Mouse (Mus musculus) stomach, embryonic 15.5 days (tissue): ENCODE results near the gene Rnf144a. TPM values are rescaled to one million over a fixed set of nuclear protein-coding genes. Genes with fewer than 3 reads are reported as not detected.
A peak's percentile ranks its signal among the peaks of the same experiment; 100 is the strongest.

Experiments used
- ATAC-seq: fragments of 200-750 bp; cut with Nextera tagmentation; 2 replicates; pipeline ENCODE4 v1.8.0; 2017; ENCODE audit warnings: low read depth, moderate number of reproducible peaks, moderate TSS enrichment; ENCODE audit not compliant: insufficient read depth, low FRiP score
- H3K27ac ChIP-seq: fragments of 300-500 bp; sonication (generic); 2 replicates; pipeline ENCODE4 v1.5.1; 2015; ENCODE audit warnings: mild to moderate bottlenecking, inconsistent platforms
- H3K27me3 ChIP-seq: fragments of 300-500 bp; sonication (generic); replicated peaks from 2 replicates; pipeline ENCODE4 v1.6.1; 2015; ENCODE audit warnings: inconsistent platforms
- H3K36me3 ChIP-seq: fragments of 300-500 bp; sonication (generic); 2 replicates; pipeline ENCODE4 v1.6.1; 2015; ENCODE audit warnings: inconsistent platforms
- H3K4me1 ChIP-seq: fragments of 300-500 bp; sonication (generic); 2 replicates; pipeline ENCODE4 v1.6.1; 2015; ENCODE audit warnings: inconsistent platforms
- H3K4me2 ChIP-seq: fragments of 300-500 bp; sonication (generic); 2 replicates; pipeline ENCODE4 v1.6.1; 2015; ENCODE audit warnings: mild to moderate bottlenecking, inconsistent platforms
- H3K4me3 ChIP-seq: fragments of 300-500 bp; sonication (generic); replicated peaks from 2 replicates; pipeline ENCODE4 v1.5.1; 2015; ENCODE audit warnings: inconsistent platforms
- H3K9ac ChIP-seq: fragments of 300-500 bp; sonication (generic); 2 replicates; pipeline ENCODE4 v1.6.1; 2015; ENCODE audit warnings: inconsistent platforms
- H3K9me3 ChIP-seq: fragments of 300-500 bp; sonication (generic); 2 replicates; pipeline ENCODE4 v1.6.1; 2016; ENCODE audit warnings: inconsistent platforms
- WGBS: fragments of 180-500 bp; shearing (Covaris S2); methylation state at CpG from one replicate; pipeline ENCODE4 v1.1.7; 2015; 5-methylcytosine and 5-hydroxymethylcytosine counted together
- polyA plus RNA-seq: library from polyadenylated mRNA; unstranded; fragments of >200 nt; fragmentation: Nextera tagmentation; extraction: Ambion mirVana; gene quantifications from 2 replicates; pipeline ENCODE4 v1.2.1, GENCODE M21; 2015

Gene Rnf144a
- polyA plus RNA-seq, 1 experiment from 2014 or later = 19.2 TPM

- Histone ChIP-seq H3K4me3 (no peak overlapping the region), H3K27ac (no peak overlapping the region), H3K36me3 (no peaks in the 10 kb centered on the region), H3K9me3 (no peaks in the 10 kb centered on the region), H3K27me3 (no peaks in the 10 kb centered on the region), H3K4me2 (no peak overlapping the region), H3K4me1 (no peaks in the 10 kb centered on the region), H3K9ac (no peak overlapping the region)
- no peak for ATAC-seq
- WGBS = 92% methylated on average over 8 of the region's 8 CpGs
Observed at GRCm38 (mm10) chr12:26339181-26339580, 75.9 kb downstream of the Rnf144a start.

GRCm38 (mm10) chr12:26333678-26334077 is 81.4 kb downstream of the Rnf144a start:
- Histone ChIP-seq H3K27me3 (no peaks in the 10 kb centered on the region), H3K4me3 (no peak overlapping the region), H3K27ac (no peak overlapping the region), H3K4me1 (no peaks in the 10 kb centered on the region), H3K4me2 (no peak overlapping the region), H3K36me3 (no peaks in the 10 kb centered on the region), H3K9me3 (no peaks in the 10 kb centered on the region), H3K9ac (no peak overlapping the region)
- WGBS = 62% methylated on average over 1 of the region's 1 CpGs
- ATAC-seq = no peak

- H3K9me3 ChIP-seq = no peaks in the 10 kb centered on the region
- no peak for ATAC-seq
- no peaks in the 10 kb centered on the region for H3K27me3 ChIP-seq
- 0 out of 2 replicates have a peak overlapping the region, but pooled peaks have one; percentile 14 for H3K27ac ChIP-seq
- H3K36me3 ChIP-seq = 0 out of 2 replicates have a peak, but pooled peaks cover 3% of the 10 kb centered on the region
- H3K4me3 ChIP-seq = no peak overlapping the region
- no peak overlapping the region for H3K9ac ChIP-seq
- no peaks in the 10 kb centered on the region for H3K4me1 ChIP-seq
- no peak overlapping the region for H3K4me2 ChIP-seq
- WGBS = 66% methylated on average over 3 of the region's 3 CpGs
Observed at GRCm38 (mm10) chr12:26331048-26331447, 84.0 kb downstream of the Rnf144a start.

GRCm38 (mm10) chr12:26329756-26330155 is 85.3 kb downstream of the Rnf144a start:
- no peak overlapping the region for H3K27ac ChIP-seq
- no peaks in the 10 kb centered on the region for H3K9me3 ChIP-seq
- H3K36me3 ChIP-seq = 0 out of 2 replicates have a peak, but pooled peaks cover 4% of the 10 kb centered on the region
- no peaks in the 10 kb centered on the region for H3K27me3 ChIP-seq
- 71% methylated on average over 5 of the region's 5 CpGs for WGBS
- H3K4me3 ChIP-seq = no peak overlapping the region
- no peak for ATAC-seq
- H3K9ac ChIP-seq = no peak overlapping the region
- H3K4me2 ChIP-seq = no peak overlapping the region
- H3K4me1 ChIP-seq = no peaks in the 10 kb centered on the region

- H3K4me1 ChIP-seq = no peaks in the 10 kb centered on the region
- H3K9me3 ChIP-seq = no peaks in the 10 kb centered on the region
- H3K27me3 ChIP-seq = no peaks in the 10 kb centered on the region
- no peak overlapping the region for H3K4me3 ChIP-seq
- 76% methylated on average over 6 of the region's 6 CpGs for WGBS
- H3K9ac ChIP-seq = no peak overlapping the region
- no peak overlapping the region for H3K4me2 ChIP-seq
- H3K27ac ChIP-seq = no peak overlapping the region
- ATAC-seq = no peak
- H3K36me3 ChIP-seq = 0 out of 2 replicates have a peak, but pooled peaks cover 4% of the 10 kb centered on the region
Observed at GRCm38 (mm10) chr12:26329031-26329675, 85.9 kb downstream of the Rnf144a start.

GRCm38 (mm10) chr12:26323783-26324364 is 91.2 kb downstream of the Rnf144a start:
- no peaks in the 10 kb centered on the region for H3K4me1 ChIP-seq
- H3K27ac ChIP-seq = no peak overlapping the region
- H3K9me3 ChIP-seq = no peaks in the 10 kb centered on the region
- 0 out of 2 replicates have a peak, but pooled peaks cover 10% of the 10 kb centered on the region for H3K36me3 ChIP-seq
- no peak for ATAC-seq
- no peak overlapping the region for H3K4me3 ChIP-seq
- no peak overlapping the region for H3K9ac ChIP-seq
- no peaks in the 10 kb centered on the region for H3K27me3 ChIP-seq
- 82% methylated on average over 5 of the region's 5 CpGs for WGBS
- H3K4me2 ChIP-seq = no peak overlapping the region

GRCm38 (mm10) chr12:26316261-26316660 is 98.8 kb downstream of the Rnf144a start:
- Histone ChIP-seq H3K4me1 (no peaks in the 10 kb centered on the region), H3K4me3 (no peak overlapping the region), H3K27me3 (no peaks in the 10 kb centered on the region), H3K4me2 (no peak overlapping the region), H3K27ac (no peak overlapping the region), H3K9me3 (no peaks in the 10 kb centered on the region), H3K9ac (no peak overlapping the region), H3K36me3 (0 out of 2 replicates have a peak, but pooled peaks cover 6% of the 10 kb centered on the region)
- ATAC-seq = no peak
- 77% methylated on average over 3 of the region's 3 CpGs for WGBS

GRCm38 (mm10) chr12:26314959-26315358 is 100.1 kb downstream of the Rnf144a start:
- no peak overlapping the region for H3K4me3 ChIP-seq
- H3K4me1 ChIP-seq = no peaks in the 10 kb centered on the region
- no peak overlapping the region for H3K27ac ChIP-seq
- ATAC-seq = no peak
- H3K27me3 ChIP-seq = no peaks in the 10 kb centered on the region
- H3K4me2 ChIP-seq = no peak overlapping the region
- no peaks in the 10 kb centered on the region for H3K36me3 ChIP-seq
- WGBS = 41% methylated on average over 5 of the region's 5 CpGs
- no peak overlapping the region for H3K9ac ChIP-seq
- no peaks in the 10 kb centered on the region for H3K9me3 ChIP-seq

GRCm38 (mm10) chr12:26311548-26311947 is 103.5 kb downstream of the Rnf144a start:
- no peak for ATAC-seq
- Histone ChIP-seq H3K27ac (no peak overlapping the region), H3K4me1 (no peaks in the 10 kb centered on the region), H3K9ac (no peak overlapping the region), H3K36me3 (no peaks in the 10 kb centered on the region), H3K4me3 (no peak overlapping the region), H3K27me3 (no peaks in the 10 kb centered on the region), H3K4me2 (no peak overlapping the region), H3K9me3 (no peaks in the 10 kb centered on the region)

GRCm38 (mm10) chr12:26310247-26310646 is 104.8 kb downstream of the Rnf144a start:
- no peaks in the 10 kb centered on the region for H3K4me1 ChIP-seq
- H3K4me2 ChIP-seq = no peak overlapping the region
- H3K9me3 ChIP-seq = no peaks in the 10 kb centered on the region
- no peak overlapping the region for H3K4me3 ChIP-seq
- no peak overlapping the region for H3K9ac ChIP-seq
- no peaks in the 10 kb centered on the region for H3K27me3 ChIP-seq
- H3K27ac ChIP-seq = no peak overlapping the region
- ATAC-seq = no peak
- H3K36me3 ChIP-seq = no peaks in the 10 kb centered on the region
- WGBS = 88% methylated on average over 11 of the region's 11 CpGs

GRCm38 (mm10) chr12:26302886-26303285 is 112.2 kb downstream of the Rnf144a start:
- Histone ChIP-seq H3K27me3 (no peaks in the 10 kb centered on the region), H3K9ac (no peak overlapping the region), H3K27ac (no peak overlapping the region), H3K4me3 (no peak overlapping the region), H3K9me3 (no peaks in the 10 kb centered on the region), H3K36me3 (no peaks in the 10 kb centered on the region), H3K4me2 (no peak overlapping the region), H3K4me1 (no peaks in the 10 kb centered on the region)
- no peak for ATAC-seq
- WGBS = 72% methylated on average over 5 of the region's 5 CpGs

- H3K4me3 ChIP-seq = no peak overlapping the region
- no peak for ATAC-seq
- 64% methylated on average over 7 of the region's 7 CpGs for WGBS
Observed at GRCm38 (mm10) chr12:26299515-26300090, 115.5 kb downstream of the Rnf144a start.

More at GRCm38 (mm10) chr12:26299515-26300090, 115.5 kb downstream of the Rnf144a start:
- Histone ChIP-seq H3K4me2 (no peak overlapping the region), H3K9me3 (no peaks in the 10 kb centered on the region), H3K27me3 (no peaks in the 10 kb centered on the region), H3K36me3 (no peaks in the 10 kb centered on the region), H3K27ac (no peak overlapping the region), H3K4me1 (no peaks in the 10 kb centered on the region), H3K9ac (no peak overlapping the region)
